Mouse (Mus musculus): ENCODE data around the gene Pdzd4. TPM values are rescaled to one million over a fixed set of nuclear protein-coding genes. Genes with fewer than 3 reads are reported as not detected.

Gene Pdzd4
- 2.4 and 2.5 TPM in 2 replicates for polyA plus RNA-seq (2016; fragmentation: Nextera tagmentation; extraction: Ambion mirVana)

- H3K4me3 ChIP-seq: peak within 1 kb of the TSS; percentile 61
- ATAC-seq (ENCODE audit: low FRiP score, low read depth): peak; percentile 83
- peak within 1 kb of the TSS; percentile 86 for H3K27ac ChIP-seq (replicated peaks)
- H3K27me3 ChIP-seq: no peaks in the 10 kb centered on the region
- H3K9me3 ChIP-seq: no peaks in the 10 kb centered on the region
- 0 out of 2 replicates have a peak, but pooled peaks cover 3% of the 10 kb centered on the region for H3K4me1 ChIP-seq
- H3K4me2 ChIP-seq (replicated peaks): peak within 1 kb of the TSS; percentile 61
- H3K36me3 ChIP-seq: no peaks in the 10 kb centered on the region
- 20% methylated on average over 51 of the region's 84 CpGs for WGBS
- H3K9ac ChIP-seq (replicated peaks): peak within 1 kb of the TSS; percentile 68
These were observed at the start of gene Pdzd4 for GRCm38 (mm10) chrX:73824185-73825151. Gene Pdzd4 (minus strand): TSS chrX:73824969.

DNA sequence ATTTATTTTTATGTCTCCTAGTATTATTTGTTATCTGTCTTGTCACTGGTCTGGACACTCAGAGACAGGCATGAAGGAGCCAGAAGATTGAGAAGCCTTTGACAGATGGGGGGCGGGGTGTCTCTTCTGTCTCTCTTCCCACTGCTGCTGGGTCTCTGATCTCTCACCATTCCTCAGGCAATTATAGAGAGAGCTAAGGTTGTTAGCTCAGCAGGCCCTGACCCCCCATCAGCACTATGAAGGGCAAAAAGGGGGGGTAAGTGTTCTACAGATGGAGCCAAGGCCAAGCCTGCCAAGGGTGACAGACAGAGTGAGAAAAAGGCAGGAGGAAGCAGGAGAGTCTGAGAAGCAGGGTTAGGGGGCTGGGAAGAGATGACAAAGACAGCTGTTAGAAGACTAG is 47.2 kb upstream of the Pdzd4 start:
- no peaks in the 10 kb centered on the region for H3K9me3 ChIP-seq
- no peak overlapping the region for H3K4me3 ChIP-seq
- H3K4me2 ChIP-seq (replicated peaks): no peak overlapping the region
- no peak overlapping the region for H3K9ac ChIP-seq (replicated peaks)
- 57% methylated on average over 1 of the region's 1 CpGs for WGBS
- H3K36me3 ChIP-seq: no peaks in the 10 kb centered on the region
- H3K4me1 ChIP-seq: peaks cover 10% of the 10 kb centered on the region; the same call in 1 of the 2 replicates
- H3K27me3 ChIP-seq: no peaks in the 10 kb centered on the region
- H3K27ac ChIP-seq (replicated peaks): no peak overlapping the region
- 0 out of 2 replicates have a peak, but pooled peaks have one; percentile 27 for ATAC-seq (ENCODE audit: low FRiP score, low read depth)

- Histone ChIP-seq H3K4me2 (replicated peaks) (no peak overlapping the region), H3K36me3 (no peaks in the 10 kb centered on the region), H3K4me1 (peaks cover 14% of the 10 kb centered on the region; the same call in 1 of the 2 replicates), H3K27ac (replicated peaks) (no peak overlapping the region), H3K4me3 (no peak overlapping the region), H3K27me3 (no peaks in the 10 kb centered on the region), H3K9ac (replicated peaks) (no peak overlapping the region), H3K9me3 (no peaks in the 10 kb centered on the region)
- no peak for ATAC-seq (ENCODE audit: low FRiP score, low read depth)
These were observed 46.7 kb upstream of the Pdzd4 start for GRCm38 (mm10) chrX:73871474-73871873.

- H3K27me3 ChIP-seq: no peaks in the 10 kb centered on the region
- no peak overlapping the region for H3K4me3 ChIP-seq
- H3K9ac ChIP-seq (replicated peaks): no peak overlapping the region
- peaks cover 30% of the 10 kb centered on the region for H3K4me1 ChIP-seq
- no peak for ATAC-seq (ENCODE audit: low FRiP score, low read depth)
- H3K36me3 ChIP-seq: no peaks in the 10 kb centered on the region
- H3K27ac ChIP-seq (replicated peaks): no peak overlapping the region
- H3K9me3 ChIP-seq: no peaks in the 10 kb centered on the region
- 22% methylated on average over 5 of the region's 5 CpGs for WGBS
- H3K4me2 ChIP-seq (replicated peaks): no peak overlapping the region
These were observed 44.6 kb upstream of the Pdzd4 start for GRCm38 (mm10) chrX:73869334-73869733.

DNA sequence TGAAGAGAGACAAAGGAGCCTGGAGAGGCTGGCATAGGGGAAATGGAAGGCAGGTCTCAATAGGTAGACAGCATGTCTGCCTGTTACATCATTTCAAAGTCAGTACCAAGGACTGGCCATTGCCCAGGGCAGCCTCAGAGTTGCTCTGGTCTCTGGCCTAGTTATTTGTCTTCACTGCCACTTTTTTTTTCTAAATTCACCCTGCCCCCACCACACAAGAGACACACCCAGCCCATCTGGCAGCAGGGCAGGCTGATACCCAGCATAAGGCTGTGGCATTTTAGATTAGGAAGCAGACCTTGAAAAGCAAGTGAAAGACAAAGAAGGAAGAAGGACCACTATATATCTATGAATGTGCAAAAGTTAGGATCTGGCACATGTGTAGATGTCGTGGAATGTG is 43.1 kb upstream of the Pdzd4 start:
- Histone ChIP-seq H3K4me2 (replicated peaks) (no peak overlapping the region), H3K27me3 (no peaks in the 10 kb centered on the region), H3K36me3 (no peaks in the 10 kb centered on the region), H3K9ac (replicated peaks) (no peak overlapping the region), H3K4me1 (peaks cover 32% of the 10 kb centered on the region), H3K27ac (replicated peaks) (peak overlapping the region; percentile 63), H3K9me3 (no peaks in the 10 kb centered on the region), H3K4me3 (no peak overlapping the region)
- no peak for ATAC-seq (ENCODE audit: low FRiP score, low read depth)
- whole genome bisulfite sequencing: 67% methylated on average over 1 of the region's 1 CpGs

- H3K9ac ChIP-seq (replicated peaks): no peak overlapping the region
- no peaks in the 10 kb centered on the region for H3K36me3 ChIP-seq
- 0 out of 2 replicates have a peak overlapping the region, but pooled peaks have one; percentile 1 for H3K4me2 ChIP-seq (replicated peaks)
- peaks cover 32% of the 10 kb centered on the region for H3K4me1 ChIP-seq
- peak; percentile 65 for ATAC-seq (ENCODE audit: low FRiP score, low read depth)
- no peaks in the 10 kb centered on the region for H3K9me3 ChIP-seq
- no peak overlapping the region for H3K4me3 ChIP-seq
- no peaks in the 10 kb centered on the region for H3K27me3 ChIP-seq
- 16% methylated on average over 3 of the region's 3 CpGs for WGBS
- H3K27ac ChIP-seq (replicated peaks): peak overlapping the region; percentile 63
These were observed 42.5 kb upstream of the Pdzd4 start for GRCm38 (mm10) chrX:73867256-73867655.

DNA sequence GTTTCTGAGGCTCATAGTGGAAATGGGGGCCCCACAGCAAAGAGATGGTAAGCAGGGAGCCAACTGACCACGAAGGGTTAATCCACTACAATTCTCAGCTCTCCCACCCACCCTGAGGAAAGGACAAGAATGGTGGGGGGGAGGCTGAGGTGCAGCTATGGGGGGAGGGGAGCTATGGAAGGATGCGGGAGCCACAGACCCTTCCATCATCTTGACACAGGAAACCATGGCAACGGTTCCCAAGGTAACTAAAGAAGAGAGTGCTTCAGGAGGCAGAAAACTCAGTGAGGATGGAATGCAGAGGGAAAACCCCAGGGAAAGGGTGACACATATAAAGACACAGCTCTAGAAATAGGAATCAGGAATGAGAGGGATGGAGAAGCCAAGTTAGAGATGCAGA is 39.9 kb upstream of the Pdzd4 start:
- H3K4me1 ChIP-seq: peaks cover 32% of the 10 kb centered on the region
- no peak overlapping the region for H3K4me3 ChIP-seq
- peak; percentile 82 for ATAC-seq (ENCODE audit: low FRiP score, low read depth)
- no peaks in the 10 kb centered on the region for H3K36me3 ChIP-seq
- H3K4me2 ChIP-seq (replicated peaks): no peak overlapping the region
- H3K27me3 ChIP-seq: no peaks in the 10 kb centered on the region
- H3K27ac ChIP-seq (replicated peaks): peak overlapping the region; percentile 65
- H3K9ac ChIP-seq (replicated peaks): no peak overlapping the region
- no peaks in the 10 kb centered on the region for H3K9me3 ChIP-seq
- 47% methylated on average over 3 of the region's 3 CpGs for WGBS

- Histone ChIP-seq H3K4me3 (no peak overlapping the region), H3K9ac (replicated peaks) (no peak overlapping the region), H3K27me3 (no peaks in the 10 kb centered on the region), H3K9me3 (no peaks in the 10 kb centered on the region), H3K36me3 (no peaks in the 10 kb centered on the region), H3K27ac (replicated peaks) (no peak overlapping the region), H3K4me1 (no peaks in the 10 kb centered on the region), H3K4me2 (replicated peaks) (no peak overlapping the region)
- no peak for ATAC-seq (ENCODE audit: low FRiP score, low read depth)
- WGBS: 80% methylated on average over 3 of the region's 3 CpGs
These were observed 30.3 kb upstream of the Pdzd4 start for GRCm38 (mm10) chrX:73855087-73855408.

- no peak overlapping the region for H3K4me2 ChIP-seq (replicated peaks)
- no peaks in the 10 kb centered on the region for H3K4me1 ChIP-seq
- no peaks in the 10 kb centered on the region for H3K36me3 ChIP-seq
- no peaks in the 10 kb centered on the region for H3K9me3 ChIP-seq
- no peaks in the 10 kb centered on the region for H3K27me3 ChIP-seq
- no peak for ATAC-seq (ENCODE audit: low FRiP score, low read depth)
- 87% methylated on average over 8 of the region's 9 CpGs for WGBS
- H3K27ac ChIP-seq (replicated peaks): no peak overlapping the region
- H3K9ac ChIP-seq (replicated peaks): no peak overlapping the region
- no peak overlapping the region for H3K4me3 ChIP-seq
These were observed 29.7 kb upstream of the Pdzd4 start for GRCm38 (mm10) chrX:73854326-73855086.

- ATAC-seq (ENCODE audit: low FRiP score, low read depth): no peak
- Histone ChIP-seq H3K4me3 (no peak overlapping the region), H3K27ac (replicated peaks) (no peak overlapping the region), H3K4me1 (no peaks in the 10 kb centered on the region), H3K36me3 (no peaks in the 10 kb centered on the region), H3K9ac (replicated peaks) (no peak overlapping the region), H3K27me3 (no peaks in the 10 kb centered on the region), H3K4me2 (replicated peaks) (no peak overlapping the region), H3K9me3 (no peaks in the 10 kb centered on the region)
- WGBS: 92% methylated on average over 3 of the region's 3 CpGs
These were observed 11.9 kb upstream of the Pdzd4 start for GRCm38 (mm10) chrX:73836691-73837090.

GRCm38 (mm10) chrX:73835731-73836130 is 11.0 kb upstream of the Pdzd4 start:
- no peak overlapping the region for H3K27ac ChIP-seq (replicated peaks)
- WGBS: 92% methylated on average over 1 of the region's 1 CpGs
- no peaks in the 10 kb centered on the region for H3K4me1 ChIP-seq
- H3K9me3 ChIP-seq: no peaks in the 10 kb centered on the region
- no peak overlapping the region for H3K4me3 ChIP-seq
- ATAC-seq (ENCODE audit: low FRiP score, low read depth): no peak
- no peaks in the 10 kb centered on the region for H3K27me3 ChIP-seq
- H3K4me2 ChIP-seq (replicated peaks): no peak overlapping the region
- no peaks in the 10 kb centered on the region for H3K36me3 ChIP-seq
- H3K9ac ChIP-seq (replicated peaks): no peak overlapping the region

- no peaks in the 10 kb centered on the region for H3K9me3 ChIP-seq
- H3K27ac ChIP-seq (replicated peaks): no peak overlapping the region
- 22% methylated on average over 17 of the region's 17 CpGs for WGBS
- H3K4me3 ChIP-seq: peak overlapping the region; percentile 61
- H3K36me3 ChIP-seq: no peaks in the 10 kb centered on the region
- H3K9ac ChIP-seq (replicated peaks): peak overlapping the region; percentile 68
- H3K4me2 ChIP-seq (replicated peaks): peak overlapping the region; percentile 61
- no peaks in the 10 kb centered on the region for H3K27me3 ChIP-seq
- peak; percentile 64 for ATAC-seq (ENCODE audit: low FRiP score, low read depth)
- 0 out of 2 replicates have a peak, but pooled peaks cover 3% of the 10 kb centered on the region for H3K4me1 ChIP-seq
These were observed 1.0 kb downstream of the Pdzd4 start for GRCm38 (mm10) chrX:73823747-73824146.

Data from midbrain, embryonic 12.5 days (tissue).